Mouse (Mus musculus) left cerebral cortex, adult 18-20 months (tissue): ENCODE measurements around the gene Hey2. TPM values are rescaled to one million over a fixed set of nuclear protein-coding genes. Genes with fewer than 3 reads are reported as not detected.

ENCODE experiments used
- DNase-seq, 2 experiments: peaks; one replicate each; pipeline ENCODE4 v3.0.0; 2021 to 2022; ENCODE audit warnings: low spot score in 2 of 2, mixed read lengths in 1 of 2
- long read RNA-seq, 2 experiments: library from polyadenylated mRNA; stranded (forward); transcript quantifications; one replicate each; pipeline ENCODE4 v2.0.0; 2021
- total RNA-seq, 2 experiments: library from RNA; stranded (reverse); gene quantifications; 2 replicates each; pipeline ENCODE4 v1.2.3; 2021

Hey2 gene
- total RNA-seq, result 1 to 10 TPM; 6.1 to 6.6 TPM
- long read RNA-seq, experiment 1, partial matches to known transcripts, result 2 of 3 reads
- long read RNA-seq, experiment 1, other reads (novel, unspliced or antisense), result 0 of 3 reads
- long read RNA-seq, experiment 2, partial matches to known transcripts, result 2 of 2 reads
- long read RNA-seq, experiment 2, other reads (novel, unspliced or antisense), result 0 of 2 reads

DNA sequence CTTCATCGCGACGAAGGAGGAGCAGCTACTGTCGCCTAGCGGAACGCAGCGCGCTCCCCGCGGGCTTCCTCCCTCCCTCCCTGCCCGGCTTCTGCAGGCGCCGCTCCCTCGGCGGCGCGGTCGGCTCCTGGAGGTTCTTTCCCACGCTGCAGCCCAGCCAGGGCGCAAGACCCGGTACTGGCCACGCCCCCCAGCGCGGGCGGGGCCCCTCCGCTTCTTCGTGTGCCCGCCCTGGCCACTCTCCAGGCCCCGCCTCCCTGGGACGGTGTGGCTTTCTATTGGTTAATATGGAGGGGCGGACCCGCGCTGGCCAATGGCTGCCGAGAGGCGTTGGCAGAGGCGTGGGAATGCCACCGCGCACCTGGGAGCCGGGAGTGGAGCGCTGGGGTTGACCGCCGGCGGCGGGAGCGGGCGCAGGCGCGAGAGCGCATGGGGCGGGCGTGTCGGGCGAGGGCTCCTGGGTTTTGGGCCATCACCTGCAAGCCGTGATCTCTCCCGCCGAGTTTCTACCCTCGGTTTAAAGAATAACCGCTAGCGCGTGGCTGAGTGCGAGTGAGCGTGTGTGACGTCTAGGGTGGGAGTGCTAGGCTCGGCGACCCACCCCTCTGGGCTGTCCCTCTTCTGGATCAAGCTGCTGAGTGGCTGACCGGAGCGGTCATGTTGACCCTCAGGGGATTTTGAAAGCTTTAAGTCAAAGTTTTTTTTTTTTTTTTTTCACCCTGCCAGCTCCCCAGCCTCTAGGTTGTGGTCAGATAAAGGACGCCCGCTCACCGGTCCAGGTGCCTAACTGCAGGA, at the start of gene Hey2:
Gene Hey2, minus strand, starts transcription at position 159 of the 795 bp plus-strand sequence.
- peak; percentile 99 for DNase-seq

DNA sequence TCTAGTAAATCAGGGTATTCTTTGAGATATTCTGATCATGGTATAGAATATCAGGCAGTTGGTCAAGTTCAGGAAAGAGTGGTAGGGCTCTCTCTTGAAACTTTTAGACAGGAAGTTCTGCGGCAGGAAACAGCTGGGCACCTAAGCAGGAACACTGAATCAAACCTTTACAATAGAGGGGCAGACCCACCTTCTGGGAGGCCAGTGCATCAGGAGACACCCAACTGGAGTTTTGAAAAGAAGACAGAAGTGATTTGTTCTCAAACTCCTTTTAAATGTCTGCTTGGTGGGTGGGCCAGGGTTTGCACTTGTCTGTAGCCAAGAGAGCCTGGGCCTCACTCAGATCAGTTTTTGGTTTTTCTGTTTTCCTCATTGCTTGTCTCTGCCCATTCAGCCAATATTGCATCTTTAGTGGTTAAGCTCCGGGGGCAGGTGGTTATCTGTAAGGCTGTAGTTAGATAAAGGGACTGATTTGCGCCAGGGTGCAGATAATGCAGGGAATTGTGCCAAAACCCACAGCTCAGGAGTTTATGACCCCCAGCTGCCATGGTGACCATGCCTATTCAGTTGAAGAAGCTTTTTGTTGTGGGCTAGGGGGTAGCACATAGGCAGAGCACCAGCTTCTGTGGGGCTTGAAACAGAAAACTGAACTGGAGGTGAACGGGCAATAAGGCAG, 40.6 kb upstream of the Hey2 start:
- no peak for DNase-seq

DNA sequence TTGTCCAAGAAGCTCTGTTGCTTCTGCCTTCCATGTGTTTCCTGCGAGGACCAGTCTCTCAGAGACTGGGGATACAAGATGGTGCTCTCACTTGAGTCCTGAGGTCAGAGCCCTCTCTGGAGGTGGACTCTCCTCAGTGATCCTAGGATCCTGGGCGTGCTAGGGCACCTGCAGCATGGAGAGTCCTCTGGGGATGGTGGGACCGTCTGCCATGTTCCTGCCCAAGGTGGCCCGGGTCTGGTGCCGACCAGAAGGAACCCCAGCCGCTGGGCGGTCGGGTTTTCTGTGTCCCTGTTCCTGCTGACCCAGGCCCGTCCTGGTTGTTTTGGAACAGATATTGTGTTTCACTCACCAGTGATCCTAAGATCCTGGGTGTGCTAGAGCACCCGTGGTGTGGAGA, 38.5 kb upstream of the Hey2 start:
- no peak for DNase-seq

DNA sequence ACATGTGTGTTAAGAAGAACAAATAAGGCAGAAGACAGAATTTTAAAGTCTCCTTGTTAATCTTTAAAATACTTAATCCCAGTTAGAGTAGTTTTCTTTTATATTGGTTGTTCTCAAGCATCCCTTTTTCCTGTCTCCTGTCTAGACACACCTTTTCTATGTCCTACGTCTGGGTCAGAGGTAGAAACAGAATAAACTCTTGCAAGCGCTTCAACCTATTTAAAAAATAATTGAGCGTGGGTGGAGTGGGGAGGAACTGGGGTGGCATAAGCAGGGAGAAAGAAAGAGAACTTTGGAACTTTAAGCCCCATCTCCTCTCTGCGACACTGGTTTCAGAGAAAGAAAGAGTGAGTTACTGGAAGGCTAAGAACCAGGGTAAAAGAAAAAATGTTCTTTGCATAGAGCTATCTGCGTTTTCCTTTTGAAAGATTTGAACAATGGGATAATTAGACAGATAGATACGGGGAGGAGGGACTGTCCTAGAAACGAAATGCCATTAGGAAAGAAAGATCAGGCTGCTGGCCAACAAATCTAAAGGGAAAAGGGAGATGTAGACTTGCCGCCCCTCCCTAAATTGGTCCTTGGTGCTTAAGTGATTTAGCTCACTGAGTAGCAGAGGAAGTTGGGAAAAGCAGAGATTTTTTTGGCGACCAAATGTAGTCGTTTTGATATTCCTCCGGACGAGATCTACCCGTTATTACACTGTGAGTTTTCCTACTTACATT, 2.7 kb upstream of the Hey2 start:
- no peak for DNase-seq

DNA sequence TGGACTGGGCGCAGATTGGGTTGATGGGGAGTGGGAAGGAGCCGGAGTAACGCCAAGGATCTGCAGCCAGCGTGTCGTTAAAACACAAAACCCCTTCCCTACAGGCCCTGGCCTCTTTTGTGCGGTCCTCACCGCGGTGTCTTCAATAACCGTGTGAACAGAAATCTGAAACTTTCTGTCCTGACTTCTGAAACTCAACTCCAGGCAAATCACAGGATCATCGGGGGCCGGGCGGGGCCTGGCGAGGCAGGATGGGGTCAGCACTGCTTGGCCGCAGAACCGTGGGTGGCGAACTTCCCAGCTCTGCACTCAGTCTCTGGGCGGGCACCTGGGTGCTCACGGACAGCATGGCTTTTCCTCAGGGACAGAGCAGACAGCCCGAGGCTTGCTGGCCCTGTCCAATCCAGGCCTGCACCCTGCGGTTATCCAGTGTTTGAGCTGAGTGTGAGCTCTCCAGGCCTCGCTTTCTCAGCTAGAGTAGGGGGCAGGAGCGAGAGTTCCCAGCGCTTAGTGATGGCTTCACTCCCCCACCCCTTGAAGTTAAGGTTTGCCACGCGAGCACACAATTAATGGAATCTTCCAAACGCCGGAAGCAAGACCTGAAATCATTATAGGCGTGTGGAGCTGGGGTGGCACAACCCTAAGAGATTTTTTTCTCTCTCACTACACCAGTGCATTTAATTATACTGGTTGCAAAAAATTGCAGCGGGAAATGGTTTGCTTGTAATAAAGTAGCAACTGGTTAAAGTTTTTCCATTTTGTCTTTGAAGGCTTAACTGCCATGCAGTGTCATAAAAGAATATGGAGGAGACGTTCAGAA, 1.8 kb upstream of the Hey2 start:
- DNase-seq, result no peak

DNA sequence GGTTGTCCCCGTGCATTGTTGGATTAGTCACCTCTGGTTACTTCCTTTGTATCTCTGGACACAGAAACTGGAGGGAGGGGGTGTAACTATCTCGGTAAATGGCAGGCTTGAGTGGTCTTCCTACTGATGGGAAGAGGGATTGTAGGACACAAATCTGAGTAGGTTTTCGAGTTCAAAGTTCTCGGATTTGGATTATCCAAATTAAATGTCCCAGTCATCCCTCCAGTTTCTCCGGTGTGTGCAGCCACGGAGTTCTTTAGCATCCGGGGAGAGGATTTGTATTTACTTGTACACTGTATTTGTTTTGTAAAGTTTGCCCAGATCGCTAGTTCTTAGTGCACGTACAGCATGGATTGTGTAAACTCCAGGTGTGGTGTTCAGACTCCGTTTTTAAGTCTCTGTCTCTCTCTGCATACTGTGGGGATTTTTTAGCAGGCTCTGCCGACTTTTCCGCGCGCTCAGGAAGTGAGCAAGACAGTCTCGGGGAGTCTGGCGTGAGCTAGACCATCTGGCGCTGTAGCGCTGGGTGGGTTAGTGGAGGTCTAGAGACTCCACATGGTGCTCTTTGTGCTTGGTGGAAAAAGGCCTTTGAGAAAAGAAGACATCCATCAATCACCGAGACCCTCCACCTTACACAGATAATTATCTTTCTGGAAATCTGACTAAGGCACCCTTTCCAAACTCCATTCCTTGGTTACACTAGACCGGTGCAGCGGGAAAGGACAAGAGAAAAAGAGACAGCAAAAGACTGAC, 1.0 kb upstream of the Hey2 start:
- DNase-seq, result peak; percentile 20 to 37

DNA sequence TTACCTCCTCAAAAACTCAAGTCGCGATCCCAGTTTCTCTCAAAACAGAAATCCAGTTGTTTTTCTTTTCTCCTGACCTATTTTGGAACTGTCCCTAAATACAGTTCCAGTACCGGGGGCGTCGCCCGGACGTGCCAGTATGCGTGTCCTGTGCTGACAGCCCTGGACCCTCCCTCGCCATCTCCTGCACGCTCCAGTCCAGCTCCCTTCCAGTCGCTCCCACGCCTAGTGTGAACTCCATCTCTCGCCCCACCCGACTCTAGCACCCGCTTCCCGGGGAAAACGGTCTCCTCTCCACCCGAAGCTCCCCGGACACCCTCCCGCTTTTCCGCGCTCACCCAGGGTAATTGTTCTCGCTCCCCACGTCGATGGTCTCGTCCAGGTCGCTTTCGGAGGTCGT, 373 bp downstream of the Hey2 start:
- peak in 1 of 2 experiments; percentile 28 for DNase-seq

DNA sequence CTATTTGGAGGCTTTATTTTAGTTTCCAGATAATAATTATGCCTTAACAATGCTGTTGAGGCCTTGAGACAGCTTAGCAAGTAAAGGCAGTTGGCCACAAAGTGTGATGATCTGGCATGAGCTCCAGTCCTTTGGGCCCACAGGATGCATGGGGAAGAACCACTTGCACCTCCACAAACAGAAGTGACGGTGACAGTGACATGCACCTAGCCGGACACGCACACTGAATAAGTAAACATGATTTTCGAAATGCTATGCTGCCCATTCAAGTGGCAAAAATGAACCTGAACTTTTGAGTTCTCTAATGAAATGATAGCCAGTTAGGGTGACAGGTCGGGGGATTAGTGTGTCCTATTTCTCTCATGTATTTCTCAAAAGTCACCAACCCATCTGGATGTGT, 1.8 kb downstream of the Hey2 start:
- DNase-seq, result no peak

DNA sequence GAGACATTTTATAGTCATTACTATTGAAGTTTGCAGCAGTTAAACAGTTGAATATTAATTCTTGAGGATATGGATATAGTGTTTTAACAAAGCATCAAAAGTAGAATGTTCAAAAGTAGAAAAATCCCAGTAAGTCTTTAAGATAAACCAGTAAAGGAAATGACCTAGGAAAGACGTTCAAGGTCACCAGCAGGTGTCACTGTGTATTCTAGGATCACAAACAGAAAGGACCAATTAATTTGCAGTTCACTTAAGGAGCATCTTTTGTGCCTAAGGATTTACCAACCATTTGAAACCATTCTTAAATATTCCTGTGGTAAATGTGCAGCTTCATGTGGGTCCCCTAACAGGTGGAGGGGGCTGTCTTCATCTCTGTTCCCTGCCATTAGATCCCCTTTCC, 4.4 kb downstream of the Hey2 start:
- DNase-seq, result no peak

DNA sequence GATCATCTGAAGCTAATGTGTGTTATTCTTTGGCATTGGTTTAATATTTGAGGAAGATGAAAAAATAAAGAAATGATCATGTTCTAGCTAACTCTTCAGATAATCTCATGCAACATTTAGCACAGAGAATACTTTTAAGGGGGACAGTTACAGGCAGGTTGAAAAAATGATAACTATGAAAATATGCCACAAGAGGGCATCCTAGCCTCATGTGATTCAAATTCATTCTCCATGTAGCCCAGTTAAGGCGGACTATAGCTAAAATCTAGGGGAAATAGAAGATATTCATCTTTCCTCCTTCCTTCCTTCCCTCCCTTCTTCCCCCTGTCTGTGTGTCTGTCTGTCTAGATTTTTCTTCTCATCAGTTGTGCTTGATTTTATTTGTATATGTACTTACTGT, 17.6 kb downstream of the Hey2 start:
- peak in 1 of 2 experiments; percentile 17 for DNase-seq

DNA sequence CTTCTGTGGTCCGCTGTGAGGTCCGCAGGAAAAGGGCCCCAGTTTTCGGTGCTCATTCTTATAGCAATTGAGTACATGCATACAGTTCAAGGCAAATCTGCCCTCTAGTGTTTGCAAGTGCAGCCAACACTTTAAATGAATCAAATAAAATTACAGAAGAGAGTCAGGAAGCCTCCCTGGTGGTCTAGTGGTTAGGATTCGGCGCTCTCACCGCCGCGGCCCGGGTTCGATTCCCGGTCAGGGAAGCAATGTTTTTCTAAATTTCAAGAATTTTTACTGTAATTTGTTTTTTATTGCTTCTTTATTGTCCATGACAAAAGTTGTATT, 31.7 kb downstream of the Hey2 start:
- peak; percentile 79 to 82 for DNase-seq

DNA sequence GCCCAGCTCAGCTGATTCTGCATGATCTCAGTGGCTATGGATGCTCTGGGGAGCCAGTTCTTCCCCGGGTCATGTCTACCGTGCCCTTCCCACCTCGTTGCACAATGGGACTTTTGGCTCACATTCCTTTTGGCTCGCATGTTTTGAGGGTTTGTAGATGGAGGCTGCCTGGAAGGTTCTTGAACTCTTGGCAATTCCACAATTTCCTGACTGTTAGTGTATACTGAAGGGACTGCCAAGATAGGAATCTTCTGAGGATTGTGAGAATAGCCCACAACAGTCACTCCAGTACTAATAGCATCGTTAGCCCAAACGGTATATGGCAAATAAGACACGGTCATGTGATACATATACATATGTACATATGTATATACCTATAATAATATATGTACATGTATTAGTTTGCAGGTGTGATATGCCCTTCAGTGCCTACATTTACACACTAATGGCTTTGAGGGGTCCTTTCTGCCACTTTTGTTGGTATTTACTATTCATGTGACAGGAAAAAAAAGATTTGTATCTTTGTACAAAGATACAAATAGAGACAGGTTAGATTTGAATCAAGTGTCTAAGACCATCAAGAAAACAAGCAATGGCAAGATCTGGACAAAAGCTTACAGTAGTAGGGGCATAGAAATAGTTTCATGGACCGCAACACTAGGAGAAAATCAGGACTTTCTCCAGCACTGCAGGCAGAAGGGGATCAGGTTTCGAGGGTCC, 32.2 kb downstream of the Hey2 start:
- DNase-seq, result peak in 1 of 2 experiments; percentile 16

DNA sequence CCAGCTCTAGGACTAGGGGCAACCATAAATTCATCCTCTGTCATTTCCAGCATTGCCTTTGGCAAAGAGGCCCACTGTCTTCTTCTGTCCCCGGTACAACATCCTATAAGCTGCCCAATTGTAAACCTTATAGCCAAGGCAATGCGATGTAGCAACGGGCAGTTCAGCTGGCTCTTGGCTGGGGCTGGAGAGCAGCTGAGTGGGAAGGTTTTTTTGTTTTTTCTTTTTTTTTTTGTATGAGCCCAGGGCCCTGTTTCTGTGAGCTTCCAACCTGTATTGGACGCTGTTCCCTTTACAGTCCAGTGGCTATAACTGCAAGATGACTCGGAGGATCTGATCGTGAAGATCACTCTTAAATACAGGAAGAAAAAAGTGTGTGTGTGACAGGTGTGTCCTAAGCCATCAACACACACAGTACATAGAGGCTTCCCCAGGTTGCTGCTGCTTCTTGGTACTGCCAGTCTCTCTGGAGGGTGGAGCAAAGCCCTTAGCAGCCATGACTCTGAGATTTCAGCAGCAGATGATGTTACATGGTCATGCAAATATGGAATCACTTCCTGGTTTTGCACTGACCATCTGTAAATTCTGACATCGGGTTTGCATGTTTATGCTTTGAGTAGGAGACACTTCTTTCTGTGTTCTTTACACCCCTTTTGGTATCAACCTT, 38.9 kb downstream of the Hey2 start:
- DNase-seq, result peak in 1 of 2 experiments; percentile 13

DNA sequence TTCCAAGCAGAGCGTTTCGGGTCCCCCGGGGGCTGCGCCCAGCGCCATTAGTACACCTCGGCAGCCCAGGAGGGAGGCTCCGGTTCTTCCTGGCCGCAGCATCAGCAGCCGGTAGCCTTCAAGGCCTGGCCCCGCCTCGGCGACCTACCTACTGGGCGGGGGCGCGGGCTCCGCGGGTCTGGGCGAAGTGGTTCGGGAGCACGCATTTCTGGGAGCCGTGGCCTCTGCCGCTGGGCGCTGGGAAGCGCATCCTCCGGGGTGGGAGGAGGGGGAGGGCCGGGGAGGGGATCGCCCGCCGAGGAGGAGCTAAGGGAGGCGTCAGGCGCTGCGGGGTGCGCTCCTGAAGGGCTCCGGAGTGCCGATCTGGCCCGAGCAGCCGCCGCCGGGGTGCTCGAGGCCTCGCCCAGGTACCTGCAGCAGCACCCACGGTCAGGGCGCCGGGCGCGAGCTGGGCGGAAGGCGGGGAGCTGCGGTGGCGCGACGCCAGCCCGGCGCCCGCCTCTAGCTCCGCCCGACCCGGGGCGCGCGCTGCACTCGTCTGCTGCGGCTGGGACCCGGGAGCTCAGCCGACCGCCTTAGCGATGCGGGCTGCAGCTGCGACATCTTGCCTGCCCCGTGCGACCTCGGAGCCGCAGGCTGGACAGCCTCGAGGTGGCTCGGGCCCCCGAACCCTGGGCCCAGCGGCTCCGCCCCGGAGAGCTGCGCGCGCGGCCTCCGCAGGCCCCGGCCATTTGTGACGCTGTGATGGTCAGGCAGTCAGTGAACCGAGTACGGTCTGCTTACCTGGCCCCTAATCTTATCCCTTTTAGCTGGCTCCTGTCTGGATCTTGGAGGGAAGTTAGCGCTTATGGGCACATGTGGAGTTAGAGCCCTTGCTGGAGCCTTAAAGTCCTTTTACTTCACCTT, 39.7 kb downstream of the Hey2 start, which contains the start of gene Ncoa7:
Gene Ncoa7, minus strand, starts transcription at position 646 of the 906 bp plus-strand sequence.
- DNase-seq, result peak; percentile 70 to 81

DNA sequence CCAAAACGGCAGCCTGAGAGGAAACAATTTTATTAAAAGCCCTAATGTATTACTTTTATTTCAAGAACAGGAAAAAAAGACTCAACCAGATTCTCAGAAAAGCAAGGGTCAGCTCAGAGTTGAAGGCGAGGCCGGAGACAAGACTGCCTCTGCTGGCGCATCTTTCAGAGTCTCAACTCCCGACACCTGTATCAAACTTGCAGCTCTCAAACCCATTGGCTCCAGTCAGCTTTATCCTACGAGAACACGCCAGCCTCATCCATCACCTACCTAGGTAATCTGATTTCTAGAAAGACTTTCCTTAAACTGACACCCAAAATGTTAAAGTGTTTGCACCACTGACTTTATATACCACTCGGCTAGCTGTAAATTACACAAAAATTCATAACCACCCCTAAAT, 40.6 kb downstream of the Hey2 start:
- DNase-seq, result peak in 1 of 2 experiments; percentile 37

DNA sequence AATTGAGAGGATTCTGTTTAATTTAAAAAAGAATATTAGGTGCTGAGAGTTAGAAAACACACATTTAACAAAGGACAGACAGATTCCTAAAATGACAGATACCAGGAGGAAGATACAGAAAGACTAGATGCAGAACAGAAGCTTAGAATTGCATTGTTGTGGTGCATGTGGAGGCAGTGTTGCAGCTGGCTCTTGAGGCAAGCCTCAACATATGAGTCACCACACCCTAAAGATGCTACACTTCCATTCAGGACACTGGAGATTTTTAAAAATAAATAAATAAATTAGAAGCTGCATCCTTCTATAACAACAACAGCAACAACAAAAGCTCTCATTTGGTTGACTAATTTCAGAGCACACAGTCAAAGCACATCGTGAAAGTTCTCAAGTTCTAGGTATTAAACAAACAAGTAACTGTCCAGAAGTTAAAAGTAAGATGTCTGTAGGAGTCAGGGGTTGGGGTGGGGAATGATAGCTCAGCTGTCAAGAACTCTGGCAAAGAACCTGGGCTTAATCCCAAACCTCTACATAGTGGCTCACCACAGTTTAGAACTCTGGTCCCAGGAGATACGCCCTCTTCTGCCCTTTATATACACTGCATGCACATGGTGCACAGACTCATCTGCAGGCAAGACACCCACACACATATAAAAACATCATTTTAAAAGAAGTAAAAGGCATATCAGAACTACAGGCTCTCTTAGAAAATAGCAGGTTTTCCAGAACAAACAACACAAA, 42.7 kb downstream of the Hey2 start:
- no peak for DNase-seq
